Mouse (Mus musculus) C2C12 (cell line): ENCODE measurements at regions not wholly inside any gene's neighbourhood (a gene's known extent, or its start where the extent isn't known, plus 50 kb on each side); places are given as distances from the start of the nearest gene placed in this dataset.

Source experiments
- H3K27me3 ChIP-seq: one replicate; pipeline ENCODE4 v1.6.1; 2011; ENCODE audit not compliant: control insufficient read depth, insufficient read depth, insufficient read length
- H3K36me3 ChIP-seq: one replicate; pipeline ENCODE4 v1.6.1; 2011; ENCODE audit not compliant: control insufficient read depth, insufficient read depth
- H3K4me3 ChIP-seq: one replicate; pipeline ENCODE4 v1.5.1; 2011; ENCODE audit warnings: mild to moderate bottlenecking, control low read depth; ENCODE audit not compliant: poor library complexity, insufficient read depth, severe bottlenecking
- H3K79me2 ChIP-seq: one replicate; pipeline ENCODE4 v1.6.1; 2011; ENCODE audit not compliant: control insufficient read depth, insufficient read depth
- H3K79me3 ChIP-seq: one replicate; pipeline ENCODE4 v1.6.1; 2011; ENCODE audit warnings: low read depth, control low read depth
- H3ac ChIP-seq: one replicate; pipeline ENCODE3; 2011; ENCODE audit warnings: low read depth; ENCODE audit not compliant: control insufficient read depth, insufficient read length
- CEBPB ChIP-seq: IDR thresholded peaks from one replicate; pipeline ENCODE4 v1.6.1; 2011; ENCODE audit warnings: low read depth, mild to moderate bottlenecking, control low read depth, moderate library complexity
- CTCF ChIP-seq: IDR thresholded peaks from one replicate; pipeline ENCODE4 v1.5.1; 2011; ENCODE audit not compliant: control insufficient read depth, insufficient read depth, insufficient read length
- FOSL1 ChIP-seq: IDR thresholded peaks from one replicate; pipeline ENCODE4 v1.8.0; 2011; ENCODE audit warnings: mild to moderate bottlenecking, low read length; ENCODE audit not compliant: poor library complexity, insufficient read depth, severe bottlenecking
- MAX ChIP-seq: IDR thresholded peaks from one replicate; pipeline ENCODE4 v1.6.1; 2011; ENCODE audit warnings: mild to moderate bottlenecking, control low read depth
- MYOD1 ChIP-seq: IDR thresholded peaks from one replicate; pipeline ENCODE4 v1.6.1; 2011; ENCODE audit warnings: low read depth; ENCODE audit not compliant: control insufficient read depth, insufficient read length
- MYOG ChIP-seq: IDR thresholded peaks from one replicate; pipeline ENCODE4 v1.6.1; 2011; ENCODE audit not compliant: control insufficient read depth, insufficient read length; ENCODE audit errors: extremely low read depth
- USF1 ChIP-seq: IDR thresholded peaks from one replicate; pipeline ENCODE4 v1.6.1; 2011; ENCODE audit warnings: low read depth, mild to moderate bottlenecking, control low read depth, moderate library complexity

- no peaks in the 10 kb centered on the region for H3K36me3 ChIP-seq
- H3ac ChIP-seq = no peak overlapping the region
- no peaks in the 10 kb centered on the region for H3K79me3 ChIP-seq
- TF ChIP-seq FOSL1 (no peak), CTCF (no peak), MYOG (no peak), CEBPB (no peak), MAX (no peak)
- no peaks in the 10 kb centered on the region for H3K79me2 ChIP-seq
- no peaks in the 10 kb centered on the region for H3K27me3 ChIP-seq
- no peak overlapping the region for H3K4me3 ChIP-seq
Observed at GRCm38 (mm10) chr14:36414656-36415273, 320.0 kb downstream of the 4930474N05Rik start.

GRCm38 (mm10) chr14:36414180-36414579 is 319.5 kb downstream of the 4930474N05Rik start:
- H3K27me3 ChIP-seq = no peaks in the 10 kb centered on the region
- no peaks in the 10 kb centered on the region for H3K79me2 ChIP-seq
- H3ac ChIP-seq = no peak overlapping the region
- H3K36me3 ChIP-seq = no peaks in the 10 kb centered on the region
- H3K79me3 ChIP-seq = no peaks in the 10 kb centered on the region
- TF ChIP-seq MYOG (no peak), USF1 (no peak), MAX (no peak), MYOD1 (no peak), CEBPB (no peak), CTCF (no peak), FOSL1 (no peak)
- no peak overlapping the region for H3K4me3 ChIP-seq
